Comparison of ENCODE assay signal across 10 mouse cellular contexts in genomic region chr2:146873881-146874441, GRCm38 (mm10).
"Had no signal": no experiment of that assay in that cellular context is flagged by ENCODE, and none has a peak within 500 bp of the region (broad histone marks: within the 10 kb centered on the region; RNA-seq: fewer than 3 reads in every experiment).

No protein-coding gene starts in this region.

- DNase-seq: left cerebral cortex, postnatal 4 days; liver, postnatal 0 days; lung, embryonic 14.5 days; lung, postnatal 36 days; retina, postnatal 1 day; thymus, adult 18-20 months; thymus, postnatal 36 days had no signal

- ATAC-seq: liver, postnatal 0 days; lung, postnatal 0 days; midbrain, embryonic 13.5 days; midbrain, embryonic 16.5 days had no signal
